ENCODE assay signal across 9 mouse cellular contexts in genomic region chr4:136249780-136250179, GRCm38 (mm10). TPM values are rescaled to one million over a fixed set of nuclear protein-coding genes. Genes with fewer than 3 reads are reported as not detected.
DNase-seq lines count a peak whose midpoint lies in the region; ATAC-seq and TF ChIP-seq lines count a peak whose summit lies in the region.
"Had no signal": no experiment of that assay in that cellular context is flagged by ENCODE, and none has a peak within 500 bp of the region (broad histone marks: within the 10 kb centered on the region; RNA-seq: fewer than 3 reads in every experiment).

No protein-coding gene starts in this region.

- peak; percentile 34 for DNase-seq in brain, adult 2 months (ENCODE audit: low read depth, low spot score)
- peak; percentile 52 for DNase-seq in heart, postnatal 25 days (ENCODE audit: low spot score)
- peak; percentile 82 for DNase-seq in lung, embryonic 14.5 days
- no peak for DNase-seq in thymus, postnatal 10 days (ENCODE audit: low spot score in 2 of 2)
- DNase-seq in layer of hippocampus, postnatal 36 days = no peak
- DNase-seq in B cell, adult 2 months = no peak
- DNase-seq in frontal cortex, postnatal 10 days (ENCODE audit: low spot score in 2 of 2) = no peak

- peak; percentile 60 for ATAC-seq in lung, embryonic 14.5 days (ENCODE audit: insufficient read depth)

- peak overlapping the region; percentile 86 for H3K4me3 ChIP-seq in E14TG2a.4 (replicated peaks; ENCODE audit: low read length)
- 0 out of 2 replicates have a peak overlapping the region, but pooled peaks have one; percentile 9 for H3K4me3 ChIP-seq in lung, embryonic 14.5 days (ENCODE audit: low read depth, low read length)

- no peak overlapping the region for H3K9ac ChIP-seq in lung, embryonic 14.5 days

- H3K27ac ChIP-seq in lung, embryonic 14.5 days (ENCODE audit: low read depth) = no peak overlapping the region
- H3K27ac ChIP-seq: macrophage had no signal

- H3K9me3 ChIP-seq in E14TG2a.4 (ENCODE audit: low read length) = no peaks in the 10 kb centered on the region
- no peaks in the 10 kb centered on the region for H3K9me3 ChIP-seq in lung, embryonic 14.5 days (ENCODE audit: low read depth, low read length)

- no peaks in the 10 kb centered on the region for H3K27me3 ChIP-seq in E14TG2a.4 (ENCODE audit: insufficient read depth, low read length)
- H3K27me3 ChIP-seq in lung, embryonic 14.5 days (ENCODE audit: insufficient read depth, low read length) = peaks cover 54% of the 10 kb centered on the region

- 18% methylated on average over 9 of the region's 9 CpGs for WGBS in lung, embryonic 14.5 days

- TF ChIP-seq CTCF in E14TG2a.4 (conservative IDR thresholded peaks at IDR 0.05; ENCODE audit: low read length) = no peak
- TF ChIP-seq CTCF in lung, embryonic 14.5 days (IDR thresholded peaks at IDR 0.05; ENCODE audit: low read depth) = no peak

- peaks cover 50% of the 10 kb centered on the region for H3K36me3 ChIP-seq in E14TG2a.4 (ENCODE audit: insufficient read depth, low read length)
- H3K36me3 ChIP-seq in lung, embryonic 14.5 days (ENCODE audit: insufficient read depth) = no peaks in the 10 kb centered on the region

- intact Hi-C loops in heart, postnatal 25 days (cut with DNase I) = no loop called here

- H3K4me1 ChIP-seq in E14TG2a.4 (replicated peaks; ENCODE audit: low read depth, low read length) = peaks cover 73% of the 10 kb centered on the region
- peaks cover 16% of the 10 kb centered on the region for H3K4me1 ChIP-seq in lung, embryonic 14.5 days (ENCODE audit: insufficient read depth)

- peak overlapping the region; percentile 93 for H3K4me2 ChIP-seq in lung, embryonic 14.5 days

RNA-seq across cellular contexts. Expression of gene Tcea3, which starts 2.3 kb away (rescaled TPM):
- 100 to 1,000 TPM; 101 to 111 TPM for total RNA-seq in heart, postnatal 25 days (2021)
- 12.0 and 14.3 TPM in 2 replicates for polyA plus RNA-seq in lung, embryonic 14.5 days (2014; fragmentation: Nextera tagmentation; extraction: Ambion mirVana)
- under 1 TPM; 0.27 to 0.30 TPM for total RNA-seq in layer of hippocampus, postnatal 36 days (2021)
- polyA plus RNA-seq: macrophage had no signal

RNA-seq across cellular contexts. Expression of gene Zfp46, which starts 34.7 kb away (rescaled TPM):
- total RNA-seq in heart, postnatal 25 days (2021) = 10 to 100 TPM; 39.3 to 54.1 TPM
- polyA plus RNA-seq in lung, embryonic 14.5 days (2014; fragmentation: Nextera tagmentation; extraction: Ambion mirVana) = 27.7 and 31.2 TPM in 2 replicates
- total RNA-seq in layer of hippocampus, postnatal 36 days (2021) = 10 to 100 TPM; 37.7 to 43.1 TPM

RNA-seq across cellular contexts. Expression of gene Asap3, which starts 43.6 kb away (rescaled TPM):
- total RNA-seq in heart, postnatal 25 days (2021) = 10 to 100 TPM in 1 of 2 experiments, 1 to 10 TPM in 1; 8.7 to 11.8 TPM
- polyA plus RNA-seq in lung, embryonic 14.5 days (2014; fragmentation: Nextera tagmentation; extraction: Ambion mirVana) = 4.4 and 5.4 TPM in 2 replicates
- 1 to 10 TPM; 3.1 to 3.2 TPM for total RNA-seq in layer of hippocampus, postnatal 36 days (2021)

Comparison
In these comparisons a context has a peak if more than half of its experiments do, and no peak if none do; other contexts are left out.
1. DNase-seq: peak in brain, adult 2 months (single experiment), heart, postnatal 25 days (single experiment) and lung, embryonic 14.5 days (single experiment); none in thymus, postnatal 10 days (0 of 2), layer of hippocampus, postnatal 36 days (0 of 2), B cell, adult 2 months (0 of 2) and frontal cortex, postnatal 10 days (0 of 2).
2. RNA of gene Tcea3, which starts 2.3 kb away (total RNA-seq): 101 to 111 TPM in heart, postnatal 25 days; 0.27 to 0.30 TPM in layer of hippocampus, postnatal 36 days; every median in the first group is over 10 times any median in the second.